Mouse (Mus musculus) erythroblast, embryonic 14.5 days (primary cell): ENCODE results near the gene Krt20.

ENCODE experiments used
- GATA1 ChIP-seq: IDR thresholded peaks from 2 replicates; pipeline ENCODE4 v1.6.1; 2012; ENCODE audit warnings: low read length, inconsistent platforms, mixed read lengths
- TAL1 ChIP-seq: IDR thresholded peaks from 3 replicates; pipeline ENCODE4 v1.6.1; 2012; ENCODE audit warnings: low read length, inconsistent platforms, mixed read lengths

- no peak for TF ChIP-seq TAL1
- no peak for TF ChIP-seq GATA1
These were observed 45.5 kb downstream of the Krt20 start for GRCm38 (mm10) chr11:99392492-99392891.
